Mouse (Mus musculus) NIH3T3 (cell line): ENCODE data around the gene Fmo1.

Experiments
- DNase-seq: peaks from one replicate; pipeline ENCODE4 v3.0.0-alpha.2; 2012; ENCODE audit warnings: low read depth

Gene Fmo1

DNA sequence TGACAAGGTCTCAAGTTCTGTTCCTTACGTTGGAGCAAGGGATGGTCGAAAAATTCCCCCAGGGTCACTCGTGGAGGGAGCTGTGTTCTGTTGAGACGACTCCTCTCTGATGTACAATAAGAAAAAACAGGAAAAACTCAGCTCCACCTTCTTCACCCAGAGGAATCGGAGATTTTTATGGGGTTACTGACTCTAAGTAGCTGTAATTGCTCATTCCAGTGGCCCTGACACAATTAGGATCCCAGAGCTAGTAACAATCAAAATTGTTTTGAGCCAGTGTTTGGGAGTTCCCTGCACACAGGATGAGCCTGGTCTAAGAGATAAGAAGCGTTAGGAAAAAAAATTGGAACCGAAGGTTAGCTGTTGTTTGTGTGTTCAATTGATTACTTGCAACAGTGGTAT lies at the start of gene Fmo1:
Gene Fmo1 (minus strand): TSS at position 331 of the 402 bp plus-strand sequence.
- DNase-seq = no peak

DNA sequence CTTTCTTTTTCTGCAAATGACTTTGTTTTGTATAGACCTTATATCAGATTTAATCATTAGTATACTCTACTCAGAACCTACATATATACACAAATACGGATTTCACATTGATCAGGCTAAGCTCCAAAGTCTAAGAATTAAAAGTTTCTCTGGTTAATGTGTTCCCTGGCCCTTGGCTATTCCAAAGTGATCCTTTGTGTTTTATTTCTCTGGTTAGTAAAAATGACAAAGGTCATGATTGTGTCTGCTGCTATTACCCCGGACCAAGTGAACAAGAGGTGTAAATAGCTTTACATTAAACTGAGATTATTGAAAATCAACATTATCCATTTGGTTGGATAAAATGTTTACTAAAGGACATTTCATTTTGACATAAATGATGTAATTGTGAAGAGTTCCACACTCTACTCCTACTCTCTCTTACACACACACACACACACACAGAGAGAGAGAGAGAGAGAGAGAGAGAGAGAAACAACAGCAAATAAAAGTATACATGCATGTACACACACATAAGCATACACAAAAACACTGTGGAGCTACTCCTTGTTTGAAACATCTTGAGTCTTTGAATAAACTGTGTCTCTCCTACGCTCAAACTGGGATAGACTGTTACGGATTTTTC lies 48.6 kb upstream of the Fmo1 start:
- no peak for DNase-seq

DNA sequence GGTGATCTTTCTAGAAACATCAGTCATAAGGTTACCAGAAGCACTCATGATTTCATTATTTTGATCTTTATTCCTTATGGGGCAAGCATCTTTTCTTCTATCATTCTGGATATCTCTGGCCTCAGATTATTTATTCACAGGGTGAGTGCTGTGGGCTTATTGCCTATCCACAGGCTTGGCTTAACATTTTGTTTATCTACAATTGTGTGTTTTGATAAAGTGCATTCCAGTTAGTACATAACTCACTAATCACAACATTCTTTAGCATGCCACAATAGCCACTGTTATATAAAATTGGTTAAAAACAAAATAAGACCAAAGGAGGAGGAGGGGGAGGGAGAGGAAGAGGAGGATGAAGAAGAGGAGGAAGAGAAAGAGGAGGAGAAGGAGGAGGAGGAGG lies 45.7 kb upstream of the Fmo1 start:
- DNase-seq = no peak

DNA sequence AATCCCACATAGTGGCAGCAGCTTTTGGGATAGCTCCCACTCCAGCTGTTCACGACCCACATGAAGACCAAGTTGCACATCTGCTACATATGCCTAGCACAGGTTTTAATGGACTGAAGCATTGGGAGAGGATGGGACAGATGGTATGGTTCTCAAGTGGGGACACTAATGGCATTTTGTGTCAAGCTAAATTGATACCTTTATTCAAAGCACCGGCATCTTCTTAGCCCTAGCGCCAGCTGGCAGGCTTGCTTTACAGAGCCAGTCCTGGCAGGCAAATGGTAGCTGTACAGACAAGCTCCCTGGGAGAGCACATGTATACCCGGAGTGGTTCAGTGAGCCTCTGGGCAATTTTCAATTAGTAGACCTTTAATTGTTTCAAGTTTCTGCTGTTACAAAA lies 35.5 kb upstream of the Fmo1 start:
- no peak for DNase-seq

DNA sequence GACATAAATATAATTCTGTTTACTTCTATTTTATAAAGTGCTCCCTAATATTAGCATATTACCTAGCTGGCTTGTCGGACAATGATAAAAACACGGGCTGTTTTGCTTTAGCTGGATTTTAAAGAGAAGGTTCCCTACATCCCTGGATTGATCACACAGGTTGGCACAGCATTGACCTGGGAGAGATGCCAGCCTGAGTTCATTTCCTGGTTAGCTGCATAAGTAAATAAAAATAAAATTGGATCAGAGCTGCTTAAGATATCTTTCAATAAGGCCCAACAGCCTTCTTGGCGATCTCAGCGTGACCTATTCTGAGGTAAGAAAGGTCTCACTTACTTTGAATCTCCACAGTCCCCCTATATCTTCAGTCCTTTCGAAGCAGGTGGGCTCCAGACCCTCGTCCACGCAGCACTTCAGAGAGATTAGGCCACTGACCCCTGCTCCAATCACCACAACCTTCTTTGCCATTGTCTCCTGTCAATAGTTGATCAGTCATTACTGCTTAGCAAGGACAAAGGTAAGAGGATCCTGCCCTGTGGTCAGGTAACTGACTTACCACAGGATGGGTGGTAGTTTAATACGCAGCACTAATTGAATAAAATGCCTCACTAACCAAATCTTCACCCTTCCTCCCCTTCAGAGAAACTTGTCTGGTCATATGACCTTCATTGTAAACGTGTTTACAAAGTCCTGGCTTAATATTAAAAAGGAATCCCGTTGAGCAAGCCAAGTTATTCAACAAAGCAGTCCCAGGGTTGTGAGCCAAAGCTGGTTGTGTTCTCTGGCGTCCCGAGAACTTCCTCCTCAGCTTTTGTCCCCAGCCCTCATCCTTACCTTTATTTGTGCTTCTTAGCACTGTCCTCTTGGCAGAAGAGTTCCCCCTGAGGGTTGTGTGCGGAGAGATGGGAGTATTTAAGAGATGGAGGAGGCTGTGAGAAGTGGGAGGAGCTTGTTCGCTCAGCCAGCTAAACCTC lies 31.7 kb upstream of the Fmo1 start, which contains the start of gene Fmo2:
Gene Fmo2 (minus strand): TSS at position 889 of the 974 bp plus-strand sequence.
- no peak for DNase-seq

DNA sequence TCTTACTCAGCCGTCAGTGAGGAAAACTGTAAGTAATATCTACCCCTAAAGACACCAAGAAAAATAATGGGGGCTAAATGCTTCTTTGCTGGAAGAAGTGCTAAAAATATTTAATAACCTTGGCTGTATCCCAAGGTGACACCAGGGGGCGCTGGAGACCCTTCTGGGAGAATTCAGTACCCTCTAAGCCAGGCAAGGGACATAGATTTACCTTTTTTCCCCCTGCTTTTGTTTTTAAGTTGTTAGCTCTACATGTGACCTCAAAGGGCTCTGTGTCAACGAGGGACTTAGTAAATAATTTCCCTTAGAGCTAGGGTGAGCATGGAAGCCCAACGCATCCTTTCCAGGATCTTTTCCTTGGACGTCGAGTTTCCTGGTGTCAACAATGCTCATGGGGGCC lies 29.5 kb upstream of the Fmo1 start:
- peak; percentile 85 for DNase-seq

DNA sequence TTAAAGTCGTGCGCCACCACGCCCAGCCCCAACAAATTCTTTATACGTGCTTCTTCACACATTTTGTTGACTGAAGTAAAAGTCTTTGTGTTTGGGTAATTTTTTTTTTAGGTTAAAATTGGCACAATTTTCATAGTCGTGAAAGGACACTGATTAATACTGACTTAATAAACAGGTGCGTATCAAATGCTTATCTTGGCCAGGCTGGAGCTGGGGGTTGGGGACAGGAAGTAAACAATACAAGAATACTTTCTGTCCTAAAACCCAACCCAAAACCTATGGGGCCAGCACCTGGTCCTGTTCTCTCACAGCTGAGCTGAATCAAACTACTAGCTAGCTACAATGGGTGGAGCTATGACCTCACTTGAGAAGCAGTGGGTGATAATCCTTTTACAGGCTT lies 26.6 kb upstream of the Fmo1 start:
- DNase-seq = no peak

DNA sequence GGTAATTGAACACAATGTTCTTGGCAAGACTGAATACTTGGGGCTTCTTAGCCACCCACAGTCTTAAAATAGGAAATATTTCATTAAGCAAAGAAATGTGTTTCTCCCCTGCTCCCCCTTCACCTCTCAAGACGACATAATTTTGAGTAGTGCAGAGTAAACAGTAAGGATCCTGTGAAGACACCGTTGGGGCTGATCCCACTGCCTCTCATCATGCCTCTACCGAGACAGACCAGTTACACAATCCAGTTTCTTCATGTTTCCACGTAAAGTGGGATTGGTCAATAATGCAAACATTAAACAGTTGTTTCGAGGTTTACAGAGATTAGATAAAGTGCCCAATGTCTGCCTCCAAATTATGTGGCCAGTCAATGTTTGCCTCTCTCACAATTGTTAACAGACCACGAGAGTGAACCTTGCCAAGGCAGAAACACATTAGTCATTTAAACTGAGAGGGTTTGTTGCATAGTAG lies 25.6 kb upstream of the Fmo1 start:
- DNase-seq = peak; percentile 89

DNA sequence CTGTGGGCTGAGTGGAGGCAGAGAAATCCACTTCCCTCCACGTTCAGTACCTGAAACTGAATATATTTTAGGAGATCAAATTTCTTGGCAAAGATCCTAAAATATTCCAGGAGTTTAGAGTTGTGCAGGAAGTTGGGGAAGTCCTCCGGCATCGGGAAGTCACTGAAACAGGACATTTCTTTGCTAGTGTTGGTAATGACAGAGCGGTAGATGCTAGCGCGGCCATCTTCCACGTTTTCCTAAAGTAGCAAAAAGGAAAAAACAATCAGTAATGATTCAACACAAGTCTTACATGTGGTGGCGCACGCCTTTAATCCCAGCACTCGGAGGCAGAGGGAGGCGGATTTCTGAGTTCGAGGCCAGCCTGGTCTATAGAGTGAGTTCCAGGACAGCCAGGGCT lies 22.2 kb upstream of the Fmo1 start:
- no peak for DNase-seq

DNA sequence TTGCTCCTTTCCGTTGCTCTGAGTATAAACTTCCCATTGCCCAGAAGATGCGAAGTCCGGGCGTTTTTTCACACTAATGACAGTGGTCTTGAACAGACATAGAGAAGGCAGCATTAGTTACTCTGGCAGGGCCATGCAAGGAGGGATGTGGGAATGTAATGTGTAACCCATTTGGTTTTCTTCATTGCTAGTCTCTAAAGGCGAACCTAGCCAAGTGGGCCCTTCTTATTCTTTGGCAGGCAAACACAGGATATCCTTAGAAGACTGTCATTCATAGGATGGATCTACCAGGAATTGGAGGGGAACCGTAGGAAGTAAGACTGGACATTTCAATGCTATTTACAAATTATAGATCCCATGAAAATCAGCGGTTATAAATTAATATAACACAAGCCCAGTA lies 21.2 kb upstream of the Fmo1 start:
- no peak for DNase-seq

DNA sequence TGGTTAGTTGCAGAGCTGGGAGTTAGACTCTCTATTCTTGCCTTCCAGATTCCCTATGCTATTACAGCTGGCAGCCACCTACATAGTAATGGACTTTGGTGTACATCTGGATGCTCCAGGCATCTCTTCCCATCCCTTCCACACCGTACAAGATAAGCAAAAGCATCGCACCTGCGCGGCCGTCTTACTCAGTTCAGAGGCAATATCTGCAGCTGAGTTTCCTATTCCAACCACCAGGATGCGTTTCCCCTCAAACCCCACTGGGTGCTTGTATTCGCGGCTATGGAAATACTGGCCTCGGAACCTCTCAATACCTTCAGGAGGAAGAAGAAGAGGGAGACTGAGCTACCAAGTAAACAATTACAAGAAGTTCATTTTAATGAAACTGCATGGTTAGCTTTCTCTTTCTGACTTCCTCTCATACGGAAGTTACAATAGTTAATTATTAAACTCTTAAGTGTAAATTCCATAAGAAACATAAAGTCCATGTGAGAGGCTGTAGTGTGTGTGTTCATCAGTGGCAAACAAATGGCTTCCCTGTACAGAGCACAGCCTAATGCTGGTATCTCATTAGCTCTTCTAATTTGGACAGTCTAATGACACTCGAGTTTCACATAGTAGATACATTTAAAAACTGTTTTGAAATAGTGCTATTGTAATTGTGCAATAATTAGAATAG lies 19.9 kb upstream of the Fmo1 start:
- DNase-seq = no peak

DNA sequence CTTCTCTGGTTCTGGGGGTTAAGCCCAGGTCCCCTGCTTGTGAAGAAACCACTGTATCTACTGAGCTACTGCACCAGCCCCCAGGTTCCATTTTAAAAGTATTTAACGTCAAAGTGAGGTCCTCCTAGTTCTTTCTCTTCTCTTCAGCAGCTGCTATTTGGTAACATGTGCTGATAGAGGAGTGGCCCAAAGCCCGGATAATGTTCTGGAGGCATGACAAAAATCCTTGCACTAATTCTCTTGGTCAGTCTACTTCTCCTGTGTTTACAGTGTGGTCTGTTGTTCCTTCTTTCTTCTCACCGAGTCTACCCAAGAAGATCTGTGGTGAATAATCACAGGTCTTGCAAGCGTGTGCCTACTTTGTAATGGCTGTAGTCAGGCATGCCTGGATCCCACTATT lies 16.3 kb upstream of the Fmo1 start:
- DNase-seq = peak; percentile 23

DNA sequence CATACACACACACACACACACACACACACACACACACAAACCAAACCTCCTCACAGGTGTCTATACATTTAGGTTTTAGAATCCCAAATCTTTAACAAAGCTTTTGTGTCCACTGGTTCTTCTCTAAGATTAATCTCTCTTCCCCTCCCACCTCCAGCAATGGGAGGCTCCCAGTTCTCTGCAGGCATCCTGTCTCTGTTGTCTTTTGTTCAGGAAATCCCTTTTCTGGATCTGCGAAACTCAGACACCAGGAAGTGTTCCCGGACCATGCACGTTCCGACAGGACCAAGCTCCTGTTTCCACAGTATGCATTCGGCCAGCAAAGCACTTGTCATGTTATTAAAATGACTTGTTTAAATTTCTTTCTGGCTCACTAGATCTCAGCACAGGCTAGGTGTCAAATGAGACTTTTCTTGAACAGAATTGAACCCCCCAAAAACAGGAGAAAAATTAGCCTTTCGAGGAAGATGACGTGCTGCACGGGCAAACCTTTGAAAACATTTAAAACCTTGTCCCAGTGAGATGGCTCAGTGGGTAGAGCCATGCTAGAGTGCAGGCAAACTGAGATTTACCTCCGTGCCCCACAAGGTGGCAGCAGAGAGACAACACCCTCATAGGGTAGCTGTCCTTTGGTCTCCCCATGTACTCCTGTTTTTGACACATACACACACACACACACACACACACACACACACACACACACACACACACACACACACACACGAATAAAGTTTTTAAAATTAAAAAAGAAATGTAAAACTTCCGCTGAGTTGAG lies 13.4 kb upstream of the Fmo1 start:
- DNase-seq = peak; percentile 71

DNA sequence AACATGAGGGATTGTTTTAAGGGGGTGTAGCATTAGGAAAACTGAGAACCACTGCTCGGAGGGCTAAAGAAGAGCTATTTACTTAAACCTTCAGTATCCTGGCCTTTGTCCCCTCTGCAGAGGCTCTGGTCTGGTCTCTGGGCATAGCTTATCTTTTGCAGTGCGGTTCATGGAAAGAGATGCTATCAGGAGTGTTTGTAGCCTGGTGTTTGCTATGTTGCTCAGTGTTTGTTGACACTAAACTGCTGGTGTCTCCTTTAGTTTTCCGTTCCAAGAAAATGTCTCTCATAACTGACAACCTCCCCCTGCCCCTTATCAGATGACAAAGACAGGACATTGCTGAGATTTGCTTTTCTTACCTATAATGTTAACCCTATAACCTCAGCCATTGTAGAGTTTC lies 8.7 kb upstream of the Fmo1 start:
- no peak for DNase-seq

DNA sequence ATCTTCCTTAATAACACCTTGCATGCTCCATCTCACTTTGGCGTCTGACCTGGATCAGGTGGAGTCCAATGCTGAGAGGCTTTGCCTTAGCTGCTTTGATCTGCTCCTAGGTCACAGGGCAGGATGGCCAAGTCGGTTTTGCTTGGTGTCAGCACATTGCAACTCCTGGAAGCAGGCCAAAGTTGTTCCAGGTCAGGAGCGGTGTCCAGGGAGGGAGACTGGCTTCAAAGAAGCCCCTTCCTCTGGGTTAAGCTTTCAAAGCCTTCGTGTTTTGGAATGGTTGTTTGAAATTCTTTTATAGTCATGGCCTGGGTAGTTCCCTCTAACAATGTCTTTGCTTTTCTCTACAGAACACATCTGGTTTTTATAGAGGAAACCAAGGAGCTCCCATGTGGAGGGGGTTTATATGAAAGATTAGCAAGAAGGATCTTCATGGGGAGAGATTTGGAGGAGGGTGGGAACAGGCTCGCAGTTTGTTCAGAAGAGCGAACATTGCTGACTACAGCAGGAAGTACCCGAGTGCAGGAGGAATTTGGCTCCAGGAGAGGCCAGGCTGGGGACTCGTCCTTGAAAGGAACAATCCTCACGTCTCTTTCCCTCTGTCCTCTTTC lies 5.4 kb upstream of the Fmo1 start:
- DNase-seq = no peak

DNA sequence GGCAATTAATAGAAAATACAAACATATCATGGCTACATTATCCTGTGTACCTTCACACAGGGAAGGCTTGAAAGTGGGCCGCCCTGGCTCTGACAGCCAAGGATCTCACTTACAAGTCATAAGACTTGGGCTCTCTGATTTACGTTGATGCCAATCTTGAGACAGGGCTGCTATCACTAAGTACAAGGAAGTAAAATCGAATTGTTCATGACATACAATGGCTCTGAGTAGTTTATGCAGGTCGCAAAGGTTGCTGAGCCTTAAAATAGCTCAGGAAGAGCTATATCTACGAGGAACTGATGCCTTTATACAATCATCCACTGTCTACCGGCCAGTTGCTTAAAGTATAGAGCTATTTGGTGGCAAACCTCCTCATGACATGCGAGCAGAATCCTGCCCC lies 4.6 kb upstream of the Fmo1 start:
- no peak for DNase-seq

DNA sequence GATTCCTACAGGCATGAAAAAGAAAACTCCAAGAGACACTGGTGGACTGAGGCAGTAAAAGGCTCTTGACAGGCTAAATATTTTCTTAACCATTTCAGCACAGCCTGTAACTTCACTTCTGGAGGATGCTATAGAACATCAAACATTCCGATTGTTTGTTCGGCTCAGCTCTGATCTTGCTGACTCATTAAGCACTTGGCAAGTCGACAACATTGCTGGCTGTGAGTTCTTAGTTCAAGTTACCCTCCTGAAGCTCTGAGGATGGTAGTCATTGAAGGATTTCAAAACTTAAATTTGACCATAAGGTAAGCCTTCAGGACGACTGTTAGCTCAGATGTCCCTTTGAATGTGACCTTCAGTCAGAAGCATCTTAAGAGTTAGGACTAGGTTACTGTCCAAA lies 986 bp upstream of the Fmo1 start:
- peak; percentile 18 for DNase-seq

DNA sequence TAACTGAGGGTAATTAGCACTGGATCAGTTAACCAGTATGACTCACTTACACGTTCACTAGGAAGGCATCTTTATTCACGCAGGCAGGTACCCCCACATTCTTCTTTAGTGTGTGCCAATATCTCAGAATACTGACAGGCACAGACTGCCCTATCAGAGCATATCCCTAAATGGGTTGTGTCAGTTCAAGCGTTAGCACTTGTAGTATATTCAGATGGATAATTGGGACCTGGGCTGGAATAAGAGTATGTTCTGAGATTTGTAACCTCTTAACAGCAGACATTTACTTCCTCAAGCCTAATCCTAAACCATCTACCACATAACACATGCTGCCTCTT lies 948 bp downstream of the Fmo1 start:
- DNase-seq = no peak

DNA sequence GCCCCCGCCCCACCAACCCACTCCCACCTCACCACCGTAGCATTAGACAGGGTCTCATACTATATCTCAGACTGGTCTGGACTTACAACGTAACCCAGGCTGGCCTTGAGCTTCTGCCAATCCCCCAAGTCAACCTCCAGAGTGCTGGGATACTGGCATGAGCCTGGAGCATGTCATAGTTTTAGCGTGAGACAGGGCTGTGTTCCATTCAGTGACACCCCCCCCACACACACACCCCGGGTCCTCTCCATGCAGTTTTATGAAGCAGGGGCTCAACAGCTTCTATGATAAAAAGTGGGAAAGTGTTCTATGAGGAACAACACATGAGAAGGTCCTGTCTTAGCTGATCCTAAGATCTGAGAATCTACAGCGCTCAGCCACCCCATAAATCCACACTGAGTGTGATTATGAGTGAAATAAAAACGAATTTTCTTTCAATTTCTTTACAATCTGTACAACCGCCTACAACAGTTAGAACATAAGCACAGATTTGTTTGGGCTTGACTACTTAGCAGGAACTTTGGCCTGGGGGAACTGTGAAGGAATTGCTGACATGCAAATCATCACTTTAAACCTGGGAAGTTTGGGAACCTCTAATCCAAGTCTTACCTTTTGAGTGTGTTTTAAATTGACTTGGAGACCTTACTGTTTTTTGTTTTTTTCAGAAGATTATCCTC lies 1.5 kb downstream of the Fmo1 start:
- no peak for DNase-seq

DNA sequence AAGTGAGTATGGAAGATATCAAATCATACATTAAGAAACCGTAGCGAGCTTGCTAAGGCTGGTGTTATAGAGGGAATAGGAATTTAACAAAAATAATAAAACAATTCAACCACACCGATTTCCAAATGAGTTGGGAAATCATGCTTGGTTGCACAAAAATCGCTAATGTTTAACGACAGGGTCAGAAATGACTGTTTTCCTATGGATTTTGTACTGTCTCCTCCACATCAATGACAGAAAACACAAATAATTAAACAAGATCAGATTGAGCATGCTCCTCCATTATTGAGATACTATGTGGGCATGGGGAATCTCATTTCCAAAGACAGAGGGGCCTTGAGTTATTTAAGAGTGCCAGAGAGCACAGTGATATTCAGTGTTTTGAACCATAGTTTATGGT lies 2.1 kb downstream of the Fmo1 start:
- no peak for DNase-seq

DNA sequence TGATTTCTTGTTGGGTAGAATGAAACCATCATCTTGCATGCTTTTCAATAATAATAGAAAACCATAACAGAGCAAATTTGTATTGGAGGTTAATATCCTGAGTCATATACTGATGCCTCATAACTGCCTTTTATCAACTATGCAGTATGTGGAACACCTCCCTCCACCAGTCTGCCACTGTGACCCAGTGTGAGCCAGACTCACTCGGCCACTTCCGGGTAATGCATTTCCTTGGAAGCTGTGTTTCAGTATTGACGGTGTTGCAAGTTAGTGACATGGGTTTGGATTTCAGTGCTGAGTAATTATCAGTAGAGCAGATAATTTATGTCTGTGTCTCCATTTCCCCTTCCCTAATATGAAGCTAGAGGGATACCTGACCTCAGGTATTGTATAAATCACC lies 2.8 kb downstream of the Fmo1 start:
- no peak for DNase-seq
